Comparison of ENCODE assay signal across 11 mouse cellular contexts in genomic region chr7:44378290-44378689, GRCm38 (mm10). TPM values are rescaled to one million over a fixed set of nuclear protein-coding genes. Genes with fewer than 3 reads are reported as not detected.
DNase-seq lines count a peak whose midpoint lies in the region; ATAC-seq and TF ChIP-seq lines count a peak whose summit lies in the region.
"Had no signal": no experiment of that assay in that cellular context is flagged by ENCODE, and none has a peak within 500 bp of the region (broad histone marks: within the 10 kb centered on the region; RNA-seq: fewer than 3 reads in every experiment).

No protein-coding gene starts in this region.

- H3K36me3 ChIP-seq in liver, adult 2 months (ENCODE audit: control insufficient read depth, insufficient read depth, low read length), result no peaks in the 10 kb centered on the region
- H3K36me3 ChIP-seq in liver, embryonic 12.5 days, result no peaks in the 10 kb centered on the region
- H3K36me3 ChIP-seq: hindbrain, embryonic 15.5 days had no signal

- no peaks in the 10 kb centered on the region for H3K9me3 ChIP-seq in liver, embryonic 12.5 days (replicated peaks)
- H3K9me3 ChIP-seq: hindbrain, embryonic 15.5 days had no signal

- H3K79me2 ChIP-seq in liver, adult 2 months (ENCODE audit: control insufficient read depth, insufficient read depth, low read length), result no peaks in the 10 kb centered on the region

- no peak overlapping the region for H3K4me2 ChIP-seq in liver, embryonic 12.5 days
- H3K4me2 ChIP-seq: hindbrain, embryonic 15.5 days had no signal

- no peak for TF ChIP-seq POLR2A in liver, adult 2 months (IDR thresholded peaks at IDR 0.05; ENCODE audit: extremely low read depth, insufficient read depth, low read length)
- no peak for TF ChIP-seq POLR2A in brain, embryonic 14.5 days (IDR thresholded peaks at IDR 0.05; ENCODE audit: borderline replicate concordance, extremely low read depth, insufficient read depth, insufficient read length, poor library complexity, severe bottlenecking)

- H3K4me3 ChIP-seq in liver, adult 2 months (ENCODE audit: insufficient read depth, low read depth, low read length), result no peak overlapping the region
- H3K4me3 ChIP-seq in liver, embryonic 12.5 days, result no peak overlapping the region
- H3K4me3 ChIP-seq: hindbrain, embryonic 15.5 days had no signal

- no peaks in the 10 kb centered on the region for H3K27me3 ChIP-seq in liver, adult 2 months (ENCODE audit: control insufficient read depth, insufficient read depth, low read length)
- peaks cover 42% of the 10 kb centered on the region for H3K27me3 ChIP-seq in liver, embryonic 12.5 days (replicated peaks)
- H3K27me3 ChIP-seq: hindbrain, embryonic 15.5 days had no signal

- no peak for TF ChIP-seq CTCF in liver, adult 2 months (IDR thresholded peaks at IDR 0.05; ENCODE audit: low read depth, low read length)
- TF ChIP-seq CTCF in brain, embryonic 14.5 days (IDR thresholded peaks at IDR 0.05; ENCODE audit: borderline replicate concordance, extremely low read depth, insufficient read depth, insufficient read length), result no peak

- no peak overlapping the region for H3K9ac ChIP-seq in liver, adult 2 months (ENCODE audit: low read depth, low read length)
- H3K9ac ChIP-seq in liver, embryonic 12.5 days, result no peak overlapping the region
- H3K9ac ChIP-seq: hindbrain, embryonic 15.5 days had no signal

- H3K4me1 ChIP-seq in liver, adult 2 months (ENCODE audit: control insufficient read depth, insufficient read depth, low read length), result no peaks in the 10 kb centered on the region; the same call in 1 of the 2 replicates
- peaks cover 18% of the 10 kb centered on the region for H3K4me1 ChIP-seq in liver, embryonic 12.5 days

- WGBS in liver, adult 2 months, result 20% methylated on average over 4 of the region's 4 CpGs
- 46% methylated on average over 4 of the region's 4 CpGs for WGBS in liver, embryonic 12.5 days (ENCODE audit: insufficient replicate concordance)

- no peak overlapping the region for H3K27ac ChIP-seq in liver, adult 2 months (replicated peaks; ENCODE audit: insufficient read depth, low read depth, low read length)
- no peak overlapping the region for H3K27ac ChIP-seq in liver, embryonic 12.5 days
- H3K27ac ChIP-seq: hindbrain, embryonic 15.5 days had no signal

- DNase-seq in cerebellum, postnatal 14 days, result peak; percentile 26 to 50
- no peak for DNase-seq in cerebellum, postnatal 4 days (ENCODE audit: low spot score in 2 of 2)
- peak; percentile 21 for DNase-seq in liver, adult 2 months (ENCODE audit: extremely low read depth, low read depth, low spot score)
- peak; percentile 67 for DNase-seq in brain, embryonic 14.5 days (ENCODE audit: low read depth)
- peak; percentile 79 to 84 for DNase-seq in kidney, postnatal 36 days
- DNase-seq in c-Kit-positive CD71-positive TER-119-positive erythroid progenitor cells, embryonic 14.5 days (ENCODE audit: low spot score), result no peak

- no peak for ATAC-seq in liver, embryonic 12.5 days
- no peak for ATAC-seq in erythroid progenitor cell, adult 5-6 weeks (replicated peaks; ENCODE audit: low FRiP score, poor library complexity, severe bottlenecking)

RNA-seq across cellular contexts. Expression of gene Syt3, which starts 5.6 kb away (rescaled TPM):
- total RNA-seq in liver, adult 2 months (2014; rRNA removed), result 1.4 and 2.6 TPM in 2 replicates
- polyA plus RNA-seq in liver, adult 2 months (2012; rRNA removed), result 4.9 and 7.1 TPM in 2 replicates
- 0.05 and 0.11 TPM in 2 replicates for polyA plus RNA-seq in liver, embryonic 12.5 days (2016; fragmentation: Nextera tagmentation; extraction: Ambion mirVana)
- polyA plus RNA-seq in brain, embryonic 14.5 days (2012; rRNA removed), result 35.5 and 41.6 TPM in 2 replicates
- total RNA-seq in erythroid progenitor cell, adult 5-6 weeks (2015; ENCODE audit: low replicate concordance), result not detected in 2 replicates
- not detected in 2 replicates for total RNA-seq in erythroid progenitor cell, adult 5-6 weeks (2017; ENCODE audit: low replicate concordance)
- polyA plus RNA-seq: C2C12 had no signal

RNA-seq across cellular contexts. Expression of gene 1700008O03Rik, which starts 7.3 kb away (rescaled TPM):
- total RNA-seq in liver, adult 2 months (2014; rRNA removed), result not detected in 2 replicates
- 0.22 and 0.27 TPM in 2 replicates for polyA plus RNA-seq in liver, adult 2 months (2012; rRNA removed)
- polyA plus RNA-seq in liver, embryonic 12.5 days (2016; fragmentation: Nextera tagmentation; extraction: Ambion mirVana), result 0.38 TPM in 1 of 2 replicates, not detected in the other
- 3.0 and 4.1 TPM in 2 replicates for polyA plus RNA-seq in brain, embryonic 14.5 days (2012; rRNA removed)
- not detected in 2 replicates for total RNA-seq in erythroid progenitor cell, adult 5-6 weeks (2015; ENCODE audit: low replicate concordance)
- total RNA-seq in erythroid progenitor cell, adult 5-6 weeks (2017; ENCODE audit: low replicate concordance), result not detected in 2 replicates

RNA-seq across cellular contexts. Expression of gene Lrrc4b, which starts 50.5 kb away (rescaled TPM):
- total RNA-seq in liver, adult 2 months (2014; rRNA removed), result 0.07 TPM in 1 of 2 replicates, not detected in the other
- not detected in 2 replicates for polyA plus RNA-seq in liver, adult 2 months (2012; rRNA removed)
- polyA plus RNA-seq in liver, embryonic 12.5 days (2016; fragmentation: Nextera tagmentation; extraction: Ambion mirVana), result 0.07 TPM in 1 of 2 replicates, not detected in the other
- polyA plus RNA-seq in brain, embryonic 14.5 days (2012; rRNA removed), result 302 and 372 TPM in 2 replicates
- not detected in 2 replicates for total RNA-seq in erythroid progenitor cell, adult 5-6 weeks (2015; ENCODE audit: low replicate concordance)
- total RNA-seq in erythroid progenitor cell, adult 5-6 weeks (2017; ENCODE audit: low replicate concordance), result not detected in 2 replicates
- total RNA-seq: megakaryocyte, adult 5-6 weeks had no signal
- polyA plus RNA-seq: C2C12 had no signal

Comparison
In these comparisons a context has a peak if more than half of its experiments do, and no peak if none do; other contexts are left out.
1. DNase-seq: peak in cerebellum, postnatal 14 days (2 of 2), liver, adult 2 months (single experiment), brain, embryonic 14.5 days (single experiment) and kidney, postnatal 36 days (2 of 2); none in cerebellum, postnatal 4 days (0 of 2) and c-Kit-positive CD71-positive TER-119-positive erythroid progenitor cells, embryonic 14.5 days (single experiment).
2. RNA of gene Lrrc4b, which starts 50.5 kb away (polyA plus RNA-seq): 302 to 372 TPM in brain, embryonic 14.5 days; 0.07 TPM in liver, embryonic 12.5 days and not detected in liver, adult 2 months; every median in the first group is over 100 times any median in the second.